Mouse (Mus musculus): ENCODE measurements around the gene 1700030J22Rik. TPM values are rescaled to one million over a fixed set of nuclear protein-coding genes. Genes with fewer than 3 reads are reported as not detected.

1700030J22Rik gene
- polyA plus RNA-seq, 1 experiment from 2014 or later: 4.1 TPM

DNA sequence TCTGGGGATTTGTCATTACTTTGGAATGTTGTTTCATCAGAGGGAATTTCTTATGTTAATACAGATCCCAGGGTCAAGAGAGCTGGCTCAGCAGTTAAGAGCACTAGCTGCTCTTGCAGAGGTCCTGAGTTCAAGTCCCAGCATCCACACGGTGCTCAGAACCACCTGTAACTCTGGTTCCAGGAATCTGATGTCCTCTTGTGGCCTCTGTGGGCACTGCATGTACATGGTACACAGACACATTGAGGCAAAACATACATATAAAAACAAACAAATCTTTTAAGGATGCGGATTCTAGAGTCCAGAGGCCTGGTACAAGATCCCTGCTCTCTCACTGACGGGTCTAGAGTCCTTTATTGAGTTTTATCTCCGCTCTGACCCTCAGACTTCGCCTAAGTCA, 50.2 kb downstream of the 1700030J22Rik start:
- no peak overlapping the region for H3K27ac ChIP-seq (replicated peaks)
- H3K36me3 ChIP-seq: peaks cover 41% of the 10 kb centered on the region; the same call in 1 of the 2 replicates
- no peak overlapping the region for H3K4me2 ChIP-seq (replicated peaks)
- no peaks in the 10 kb centered on the region for H3K9me3 ChIP-seq (replicated peaks)
- H3K9ac ChIP-seq: no peak overlapping the region
- ATAC-seq (ENCODE audit: insufficient number of reproducible peaks, low FRiP score, low TSS enrichment, low read depth): no peak
- no peaks in the 10 kb centered on the region for H3K4me1 ChIP-seq
- WGBS: 90% methylated on average over 5 of the region's 5 CpGs
- no peaks in the 10 kb centered on the region for H3K27me3 ChIP-seq
- H3K4me3 ChIP-seq (replicated peaks): no peak overlapping the region

- no peaks in the 10 kb centered on the region for H3K27me3 ChIP-seq
- peaks cover 36% of the 10 kb centered on the region; the same call in 1 of the 2 replicates for H3K36me3 ChIP-seq
- H3K9me3 ChIP-seq (replicated peaks): no peaks in the 10 kb centered on the region
- H3K9ac ChIP-seq: no peak overlapping the region
- no peaks in the 10 kb centered on the region for H3K4me1 ChIP-seq
- no peak for ATAC-seq (ENCODE audit: insufficient number of reproducible peaks, low FRiP score, low TSS enrichment, low read depth)
- no peak overlapping the region for H3K4me3 ChIP-seq (replicated peaks)
- WGBS: 82% methylated on average over 9 of the region's 9 CpGs
- H3K4me2 ChIP-seq (replicated peaks): no peak overlapping the region
- H3K27ac ChIP-seq (replicated peaks): no peak overlapping the region
These were observed 50.9 kb downstream of the 1700030J22Rik start for GRCm38 (mm10) chr8:116927880-116928279.

- H3K4me2 ChIP-seq (replicated peaks): no peak overlapping the region
- H3K9me3 ChIP-seq (replicated peaks): no peaks in the 10 kb centered on the region
- peaks cover 17% of the 10 kb centered on the region for H3K4me1 ChIP-seq
- 84% methylated on average over 8 of the region's 8 CpGs for WGBS
- no peak overlapping the region for H3K27ac ChIP-seq (replicated peaks)
- H3K4me3 ChIP-seq (replicated peaks): no peak overlapping the region
- ATAC-seq (ENCODE audit: insufficient number of reproducible peaks, low FRiP score, low TSS enrichment, low read depth): no peak
- no peaks in the 10 kb centered on the region for H3K27me3 ChIP-seq
- no peak overlapping the region for H3K9ac ChIP-seq
- peaks cover 19% of the 10 kb centered on the region; the same call in 1 of the 2 replicates for H3K36me3 ChIP-seq
These were observed 55.2 kb downstream of the 1700030J22Rik start for GRCm38 (mm10) chr8:116923526-116923925.

- peak overlapping the region; percentile 67 for H3K4me2 ChIP-seq (replicated peaks)
- H3K27me3 ChIP-seq: no peaks in the 10 kb centered on the region
- peak overlapping the region; percentile 80 for H3K9ac ChIP-seq
- peaks cover 12% of the 10 kb centered on the region; the same call in 1 of the 2 replicates for H3K36me3 ChIP-seq
- H3K4me3 ChIP-seq (replicated peaks): peak overlapping the region; percentile 91
- 27% methylated on average over 17 of the region's 17 CpGs for WGBS
- H3K4me1 ChIP-seq: peaks cover 17% of the 10 kb centered on the region
- ATAC-seq (ENCODE audit: insufficient number of reproducible peaks, low FRiP score, low TSS enrichment, low read depth): no peak
- H3K9me3 ChIP-seq (replicated peaks): no peaks in the 10 kb centered on the region
- H3K27ac ChIP-seq (replicated peaks): peak overlapping the region; percentile 90
These were observed 56.5 kb downstream of the 1700030J22Rik start for GRCm38 (mm10) chr8:116922060-116922757.

DNA sequence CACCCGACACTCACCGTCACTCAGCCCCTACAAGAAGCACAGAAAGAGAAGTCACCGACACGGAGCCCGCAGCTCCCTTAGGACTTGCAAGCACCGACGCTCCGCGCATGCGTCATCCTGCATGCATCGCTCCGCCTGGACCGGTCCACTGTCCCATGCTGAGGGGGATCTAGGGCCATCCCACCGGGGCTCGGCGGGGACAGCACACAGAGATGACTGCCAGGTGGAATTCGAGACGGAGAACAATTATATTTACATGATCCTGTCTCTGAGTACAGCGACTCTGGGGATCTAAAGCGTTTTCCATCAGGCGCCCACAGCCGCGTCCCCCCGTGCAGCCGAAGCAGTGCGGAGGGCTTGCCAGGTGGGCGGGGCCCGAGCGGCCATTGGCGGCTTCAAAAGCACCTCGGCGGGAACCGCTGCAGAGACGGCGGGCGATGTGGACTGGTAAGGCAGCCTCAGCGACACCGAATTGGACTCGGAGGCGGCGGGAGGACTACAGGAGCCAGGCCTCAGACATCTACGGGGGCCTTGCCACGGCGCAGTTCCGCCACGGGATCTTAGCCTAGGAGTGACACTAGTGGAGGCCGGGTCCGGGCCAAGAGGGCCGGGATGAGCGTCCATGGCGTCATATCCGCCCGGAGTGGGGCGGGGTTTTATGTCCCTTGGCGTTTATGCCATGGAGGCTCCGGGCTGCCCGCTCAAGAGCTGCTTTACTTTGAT, 57.3 kb downstream of the 1700030J22Rik start, which contains the start of the genes Cmc2 and Cenpn:
Cmc2 (minus strand) TSS at position 119 of the 723 bp plus-strand sequence.
Cenpn (plus strand) TSS at position 394 of the 723 bp plus-strand sequence.
- peak; percentile 93 for ATAC-seq (ENCODE audit: insufficient number of reproducible peaks, low FRiP score, low TSS enrichment, low read depth)
- peaks cover 8% of the 10 kb centered on the region; the same call in 1 of the 2 replicates for H3K36me3 ChIP-seq
- no peaks in the 10 kb centered on the region for H3K9me3 ChIP-seq (replicated peaks)
- H3K27me3 ChIP-seq: no peaks in the 10 kb centered on the region
- H3K9ac ChIP-seq: peak within 1 kb of the TSS; percentile 80
- peaks cover 17% of the 10 kb centered on the region for H3K4me1 ChIP-seq
- H3K27ac ChIP-seq (replicated peaks): peak within 1 kb of the TSS; percentile 90
- H3K4me2 ChIP-seq (replicated peaks): peak within 1 kb of the TSS; percentile 67
- WGBS: 0% methylated on average over 57 of the region's 57 CpGs
- peak within 1 kb of the TSS; percentile 91 for H3K4me3 ChIP-seq (replicated peaks)

GRCm38 (mm10) chr8:116921005-116921336, 57.8 kb downstream of the 1700030J22Rik start:
- Histone ChIP-seq H3K4me3 (replicated peaks) (peak overlapping the region; percentile 91), H3K27me3 (no peaks in the 10 kb centered on the region), H3K4me1 (peaks cover 17% of the 10 kb centered on the region), H3K36me3 (peaks cover 9% of the 10 kb centered on the region), H3K27ac (replicated peaks) (peak overlapping the region; percentile 90), H3K9ac (peak overlapping the region; percentile 80), H3K9me3 (replicated peaks) (no peaks in the 10 kb centered on the region), H3K4me2 (replicated peaks) (peak overlapping the region; percentile 67)
- under 1% methylated on average over 22 of the region's 22 CpGs for WGBS
- peak; percentile 63 for ATAC-seq (ENCODE audit: insufficient number of reproducible peaks, low FRiP score, low TSS enrichment, low read depth)

Other genes starting within 250 kb of the 1700030J22Rik start
- 8.5 and 9.1 TPM in 2 replicates for gene Cdyl2, start 246.0 kb downstream of the 1700030J22Rik start, polyA plus RNA-seq (2015; fragmentation: Nextera tagmentation; extraction: Ambion mirVana)
- 66.8 and 73.5 TPM in 2 replicates for gene Cmc2, start 57.5 kb downstream of the 1700030J22Rik start, polyA plus RNA-seq (2015; fragmentation: Nextera tagmentation; extraction: Ambion mirVana)
- 27.7 and 27.9 TPM in 2 replicates for gene Cenpn, start 57.2 kb downstream of the 1700030J22Rik start, polyA plus RNA-seq (2015; fragmentation: Nextera tagmentation; extraction: Ambion mirVana)
- 10.9 and 12.5 TPM in 2 replicates for gene Atmin, start 35.6 kb downstream of the 1700030J22Rik start, polyA plus RNA-seq (2015; fragmentation: Nextera tagmentation; extraction: Ambion mirVana)
- gene Gcsh, start 14.6 kb upstream of the 1700030J22Rik start, polyA plus RNA-seq (2015; fragmentation: Nextera tagmentation; extraction: Ambion mirVana): 82.4 and 86.5 TPM in 2 replicates
- 0.16 and 0.31 TPM in 2 replicates for gene Pkd1l2, start 103.5 kb upstream of the 1700030J22Rik start, polyA plus RNA-seq (2015; fragmentation: Nextera tagmentation; extraction: Ambion mirVana)
- 0.29 and 0.37 TPM in 2 replicates for gene Bco1, start 116.9 kb upstream of the 1700030J22Rik start, polyA plus RNA-seq (2015; fragmentation: Nextera tagmentation; extraction: Ambion mirVana)
- 2.9 and 3.3 TPM in 2 replicates for gene Gan, start 179.2 kb upstream of the 1700030J22Rik start, polyA plus RNA-seq (2015; fragmentation: Nextera tagmentation; extraction: Ambion mirVana)